Mouse (Mus musculus) liver, embryonic 11.5 days (tissue): ENCODE data around the gene Zfp512b. TPM values are rescaled to one million over a fixed set of nuclear protein-coding genes. Genes with fewer than 3 reads are reported as not detected.

ENCODE experiments used
- ATAC-seq: fragments of 200-750 bp; cut with Nextera tagmentation; replicated peaks from 2 replicates; pipeline ENCODE4 v1.8.0; 2017; ENCODE audit warnings: moderate number of reproducible peaks, mild to moderate bottlenecking, moderate TSS enrichment, moderate library complexity; ENCODE audit not compliant: low FRiP score
- DNase-seq: peaks from one replicate; pipeline ENCODE4 v3.0.0-alpha.2; 2017; ENCODE audit warnings: low spot score
- H3K27ac ChIP-seq: fragments of 300-500 bp; sonication (generic); 2 replicates; pipeline ENCODE4 v1.5.1; 2014; ENCODE audit warnings: mild to moderate bottlenecking, low read depth, low read length, control low read depth
- H3K27me3 ChIP-seq: fragments of 300-500 bp; sonication (generic); replicated peaks from 2 replicates; pipeline ENCODE4 v1.6.1; 2014; ENCODE audit warnings: low read length, mixed read lengths; ENCODE audit not compliant: control insufficient read depth, insufficient read depth
- H3K36me3 ChIP-seq: fragments of 300-500 bp; sonication (generic); 2 replicates; pipeline ENCODE4 v1.6.1; 2014; ENCODE audit warnings: mild to moderate bottlenecking, low read length, moderate library complexity, mixed read lengths; ENCODE audit not compliant: control insufficient read depth, insufficient read depth
- H3K4me1 ChIP-seq: fragments of 300-500 bp; sonication (generic); replicated peaks from 2 replicates; pipeline ENCODE4 v1.6.1; 2014; ENCODE audit warnings: low read length, mixed read lengths; ENCODE audit not compliant: control insufficient read depth, insufficient read depth
- H3K4me2 ChIP-seq: fragments of 300-500 bp; sonication (generic); 2 replicates; pipeline ENCODE4 v1.6.1; 2014; ENCODE audit warnings: mild to moderate bottlenecking, control low read depth, moderate library complexity
- H3K4me3 ChIP-seq: fragments of 300-500 bp; sonication (generic); 2 replicates; pipeline ENCODE4 v1.5.1; 2014; ENCODE audit warnings: low read depth, low read length, control low read depth
- H3K9ac ChIP-seq: fragments of 300-500 bp; sonication (generic); 2 replicates; pipeline ENCODE4 v1.6.1; 2014; ENCODE audit warnings: low read depth, low read length, control low read depth
- H3K9me3 ChIP-seq: fragments of 300-500 bp; sonication (generic); 2 replicates; pipeline ENCODE4 v1.6.1; 2016; ENCODE audit warnings: low read length, inconsistent platforms, mixed read lengths; ENCODE audit not compliant: control insufficient read depth
- WGBS: fragments of 180-500 bp; shearing (Covaris S2); extraction: QIAGEN DNeasy Blood & Tissue Kit; methylation state at CpG from one replicate; pipeline ENCODE4 v1.1.7; 2014; 5-methylcytosine and 5-hydroxymethylcytosine counted together
- polyA plus RNA-seq: library from polyadenylated mRNA; unstranded; fragments of >200 nt; fragmentation: Nextera tagmentation; extraction: Ambion mirVana; gene quantifications from 2 replicates; pipeline ENCODE4 v1.2.1, GENCODE M21; 2014

Zfp512b gene
- polyA plus RNA-seq, 1 experiment from 2014 or later, result 31.2 TPM

- no peaks in the 10 kb centered on the region for H3K27me3 ChIP-seq
- ATAC-seq (no peak), DNase-seq (no peak)
- H3K4me3 ChIP-seq, result no peak overlapping the region
- H3K9me3 ChIP-seq, result no peaks in the 10 kb centered on the region
- H3K9ac ChIP-seq, result no peak overlapping the region
- H3K36me3 ChIP-seq, result peaks cover 45% of the 10 kb centered on the region
- H3K4me2 ChIP-seq, result no peak overlapping the region
- peaks cover 19% of the 10 kb centered on the region for H3K4me1 ChIP-seq
- WGBS, result 87% methylated on average over 5 of the region's 5 CpGs
- H3K27ac ChIP-seq, result no peak overlapping the region
Observed at GRCm38 (mm10) chr2:181548682-181549081, 43.9 kb downstream of the Zfp512b start.

- 68% methylated on average over 1 of the region's 1 CpGs for WGBS
- Histone ChIP-seq H3K4me2 (no peak overlapping the region), H3K4me3 (no peak overlapping the region), H3K36me3 (peaks cover 45% of the 10 kb centered on the region), H3K27me3 (no peaks in the 10 kb centered on the region), H3K9me3 (no peaks in the 10 kb centered on the region), H3K4me1 (peaks cover 19% of the 10 kb centered on the region), H3K27ac (no peak overlapping the region), H3K9ac (no peak overlapping the region)
- ATAC-seq, result no peak
- DNase-seq, result no peak
Observed at GRCm38 (mm10) chr2:181548227-181548626, 44.4 kb downstream of the Zfp512b start.

GRCm38 (mm10) chr2:181546142-181546541 is 46.5 kb downstream of the Zfp512b start:
- Histone ChIP-seq H3K27me3 (no peaks in the 10 kb centered on the region), H3K27ac (peak overlapping the region; percentile 64; the same call in 1 of the 2 replicates), H3K36me3 (peaks cover 39% of the 10 kb centered on the region), H3K9ac (no peak overlapping the region), H3K9me3 (no peaks in the 10 kb centered on the region), H3K4me3 (no peak overlapping the region), H3K4me2 (peak overlapping the region; percentile 26), H3K4me1 (peaks cover 19% of the 10 kb centered on the region)
- 62% methylated on average over 7 of the region's 7 CpGs for WGBS
- DNase-seq (no peak), ATAC-seq (peak; percentile 82)

- no peak for ATAC-seq
- H3K36me3 ChIP-seq, result peaks cover 7% of the 10 kb centered on the region
- H3K4me3 ChIP-seq, result no peak overlapping the region
- H3K27ac ChIP-seq, result no peak overlapping the region
- no peaks in the 10 kb centered on the region for H3K9me3 ChIP-seq
- WGBS, result 87% methylated on average over 6 of the region's 6 CpGs
- DNase-seq, result no peak
- H3K27me3 ChIP-seq, result no peaks in the 10 kb centered on the region
- H3K4me2 ChIP-seq, result no peak overlapping the region
- H3K4me1 ChIP-seq, result peaks cover 22% of the 10 kb centered on the region
- H3K9ac ChIP-seq, result no peak overlapping the region
Observed at GRCm38 (mm10) chr2:181541761-181542380, 50.7 kb downstream of the Zfp512b start.

GRCm38 (mm10) chr2:181537444-181538047 is 55.1 kb downstream of the Zfp512b start:
- ATAC-seq, result peak; percentile 74
- no peak overlapping the region for H3K9ac ChIP-seq
- 91% methylated on average over 2 of the region's 2 CpGs for WGBS

GRCm38 (mm10) chr2:181536410-181536809 is 56.2 kb downstream of the Zfp512b start:
- DNase-seq (no peak), ATAC-seq (no peak)
- Histone ChIP-seq H3K27me3 (no peaks in the 10 kb centered on the region), H3K4me2 (no peak overlapping the region), H3K36me3 (peaks cover 2% of the 10 kb centered on the region; the same call in 1 of the 2 replicates), H3K9me3 (no peaks in the 10 kb centered on the region), H3K4me3 (no peak overlapping the region), H3K9ac (no peak overlapping the region), H3K4me1 (peaks cover 13% of the 10 kb centered on the region), H3K27ac (no peak overlapping the region)
- 76% methylated on average over 2 of the region's 2 CpGs for WGBS

More at GRCm38 (mm10) chr2:181537444-181538047, 55.1 kb downstream of the Zfp512b start:
- Histone ChIP-seq H3K4me1 (peaks cover 13% of the 10 kb centered on the region), H3K4me2 (peak overlapping the region; percentile 23), H3K36me3 (peaks cover 2% of the 10 kb centered on the region), H3K27ac (0 out of 2 replicates have a peak overlapping the region, but pooled peaks have one; percentile 6), H3K27me3 (no peaks in the 10 kb centered on the region), H3K4me3 (no peak overlapping the region), H3K9me3 (no peaks in the 10 kb centered on the region)
- no peak for DNase-seq

GRCm38 (mm10) chr2:181532589-181532988 is 60.0 kb downstream of the Zfp512b start:
- peaks cover 14% of the 10 kb centered on the region; the same call in 1 of the 2 replicates for H3K36me3 ChIP-seq
- H3K27ac ChIP-seq, result no peak overlapping the region
- H3K4me1 ChIP-seq, result peaks cover 7% of the 10 kb centered on the region
- H3K9ac ChIP-seq, result no peak overlapping the region
- H3K27me3 ChIP-seq, result no peaks in the 10 kb centered on the region
- no peak for ATAC-seq
- no peak overlapping the region for H3K4me3 ChIP-seq
- DNase-seq, result no peak
- H3K4me2 ChIP-seq, result no peak overlapping the region
- H3K9me3 ChIP-seq, result no peaks in the 10 kb centered on the region
- 91% methylated on average over 3 of the region's 3 CpGs for WGBS
